Mouse (Mus musculus) heart, adult 2 months (tissue): ENCODE data around the gene Gm11213.

Experiments
- CTCF ChIP-seq: fragments of 200-600 bp; IDR thresholded peaks from 2 replicates; pipeline ENCODE4 v1.8.1; 2022; ENCODE audit warnings: antibody characterized with exemption, mild to moderate bottlenecking, moderate library complexity
- EP300 ChIP-seq: fragments of 200-500 bp; IDR thresholded peaks from 2 replicates; pipeline ENCODE4 v1.6.1; 2011; ENCODE audit warnings: low read depth, low read length, control low read depth; ENCODE audit not compliant: insufficient read depth
- POLR2A ChIP-seq: fragments of 200-500 bp; IDR thresholded peaks from 2 replicates; pipeline ENCODE4 v1.6.1; 2011; ENCODE audit warnings: mild to moderate bottlenecking, low read depth, low read length, control low read depth; ENCODE audit not compliant: insufficient read depth

GRCm38 (mm10) chr4:63572621-63573020 lies 32.4 kb downstream of the Gm11213 start:
- TF ChIP-seq POLR2A (no peak), EP300 (no peak), CTCF (no peak)
